Mouse (Mus musculus) adrenal gland, adult 8-10 months (tissue): Measurements from ENCODE around the gene Lst1. TPM values are rescaled to one million over a fixed set of nuclear protein-coding genes. Genes with fewer than 3 reads are reported as not detected.
A peak's percentile ranks its signal among the peaks of the same experiment; 100 is the strongest.

ENCODE experiments used
- DNase-seq: peaks from one replicate; pipeline ENCODE4 v3.0.0; 2022
- total RNA-seq, 4 experiments: library from RNA; stranded (reverse); gene quantifications; 2 replicates each; pipeline ENCODE4 v1.2.4; 2022

The Lst1 gene
- total RNA-seq, 4 experiments from 2014 or later, result 4.7 to 11.3 (median 8.2) TPM

GRCm38 (mm10) chr17:35209785-35210535 is 21.7 kb upstream of the Lst1 start:
- no peak for DNase-seq

- DNase-seq, result no peak
Observed at GRCm38 (mm10) chr17:35205380-35205769, 17.1 kb upstream of the Lst1 start.

- DNase-seq, result no peak
Observed at GRCm38 (mm10) chr17:35204494-35205379, 16.5 kb upstream of the Lst1 start, which contains the start of gene Lta. Lta (minus strand) TSS chr17:35205351.

- DNase-seq, result no peak
Observed at GRCm38 (mm10) chr17:35202442-35202841, 14.2 kb upstream of the Lst1 start.

- DNase-seq, result no peak
Observed at GRCm38 (mm10) chr17:35201787-35202186, 13.5 kb upstream of the Lst1 start, which contains the start of gene Tnf. Tnf (minus strand) TSS chr17:35202007.

GRCm38 (mm10) chr17:35201128-35201527 is 12.9 kb upstream of the Lst1 start:
- no peak for DNase-seq

GRCm38 (mm10) chr17:35200398-35200797 is 12.2 kb upstream of the Lst1 start:
- no peak for DNase-seq

GRCm38 (mm10) chr17:35198946-35199345 is 10.7 kb upstream of the Lst1 start:
- no peak for DNase-seq

GRCm38 (mm10) chr17:35198029-35198428 is 9.8 kb upstream of the Lst1 start:
- no peak for DNase-seq

- no peak for DNase-seq
Observed at GRCm38 (mm10) chr17:35197126-35197525, 8.9 kb upstream of the Lst1 start.

- DNase-seq, result no peak
Observed at GRCm38 (mm10) chr17:35196321-35196641, 8.0 kb upstream of the Lst1 start.

- DNase-seq, result peak; percentile 64
Observed at GRCm38 (mm10) chr17:35195631-35196320, 7.5 kb upstream of the Lst1 start.

- DNase-seq, result no peak
Observed at GRCm38 (mm10) chr17:35194844-35195630, 6.8 kb upstream of the Lst1 start.

- DNase-seq, result peak; percentile 65
Observed at GRCm38 (mm10) chr17:35193881-35194843, 5.9 kb upstream of the Lst1 start, which contains the start of gene Ltb. Ltb (plus strand) TSS chr17:35194439.

- peak; percentile 48 for DNase-seq
Observed at GRCm38 (mm10) chr17:35192924-35193323, 4.7 kb upstream of the Lst1 start.

GRCm38 (mm10) chr17:35191723-35192122 is 3.5 kb upstream of the Lst1 start:
- no peak for DNase-seq

- no peak for DNase-seq
Observed at GRCm38 (mm10) chr17:35190096-35190495, 1.9 kb upstream of the Lst1 start.

GRCm38 (mm10) chr17:35189186-35189585 is 947 bp upstream of the Lst1 start:
- no peak for DNase-seq

GRCm38 (mm10) chr17:35187345-35187744 is 894 bp downstream of the Lst1 start:
- no peak for DNase-seq

- DNase-seq, result no peak
Observed at GRCm38 (mm10) chr17:35186681-35187080, 1.6 kb downstream of the Lst1 start.
